Mouse (Mus musculus) forebrain, embryonic 12.5 days (tissue): ENCODE measurements around the gene Tbl1xr1. TPM values are rescaled to one million over a fixed set of nuclear protein-coding genes. Genes with fewer than 3 reads are reported as not detected.

ENCODE experiments used
- ATAC-seq: fragments of 200-750 bp; cut with Nextera tagmentation; 2 replicates; pipeline ENCODE4 v1.8.0; 2017; ENCODE audit warnings: moderate TSS enrichment; ENCODE audit not compliant: low FRiP score
- H3K27ac ChIP-seq: fragments of 300-500 bp; sonication (generic); 2 replicates; pipeline ENCODE4 v1.5.1; 2016; ENCODE audit warnings: mild to moderate bottlenecking
- H3K27me3 ChIP-seq: fragments of 300-500 bp; sonication (generic); 2 replicates; pipeline ENCODE4 v1.6.1; 2016; ENCODE audit warnings: mild to moderate bottlenecking
- H3K36me3 ChIP-seq: fragments of 300-500 bp; sonication (generic); replicated peaks from 2 replicates; pipeline ENCODE4 v1.6.1; 2016; ENCODE audit warnings: mild to moderate bottlenecking
- H3K4me1 ChIP-seq: fragments of 300-500 bp; sonication (generic); 2 replicates; pipeline ENCODE4 v1.6.1; 2016
- H3K4me2 ChIP-seq: fragments of 300-500 bp; sonication (generic); 2 replicates; pipeline ENCODE4 v1.6.1; 2016; ENCODE audit warnings: mild to moderate bottlenecking, moderate library complexity
- H3K4me3 ChIP-seq: fragments of 300-500 bp; sonication (generic); replicated peaks from 2 replicates; pipeline ENCODE4 v1.5.1; 2016; ENCODE audit warnings: mild to moderate bottlenecking
- H3K9ac ChIP-seq: fragments of 300-500 bp; sonication (generic); 2 replicates; pipeline ENCODE4 v1.6.1; 2016; ENCODE audit warnings: mild to moderate bottlenecking
- H3K9me3 ChIP-seq: fragments of 300-500 bp; sonication (generic); 2 replicates; pipeline ENCODE4 v1.6.1; 2016
- WGBS: fragments of 180-500 bp; shearing (Covaris S2); methylation state at CpG from one replicate; pipeline ENCODE4 v1.1.7; 2016; 5-methylcytosine and 5-hydroxymethylcytosine counted together
- polyA plus RNA-seq: library from polyadenylated mRNA; unstranded; fragments of >200 nt; fragmentation: Nextera tagmentation; extraction: Ambion mirVana; gene quantifications from 2 replicates; pipeline ENCODE4 v1.2.1, GENCODE M21; 2016

Tbl1xr1 gene
- polyA plus RNA-seq, 1 experiment from 2014 or later, result 36.2 TPM

GRCm38 (mm10) chr3:22075887-22076560 lies 428 bp upstream of the Tbl1xr1 start:
- Histone ChIP-seq H3K4me2 (peak overlapping the region; percentile 68), H3K4me3 (peak overlapping the region; percentile 94), H3K9ac (peak overlapping the region; percentile 89), H3K4me1 (peaks cover 30% of the 10 kb centered on the region), H3K36me3 (no peaks in the 10 kb centered on the region; the same call in 1 of the 2 replicates), H3K27ac (peak overlapping the region; percentile 99), H3K9me3 (no peaks in the 10 kb centered on the region), H3K27me3 (no peaks in the 10 kb centered on the region)
- peak; percentile 90 for ATAC-seq
- WGBS, result 1% methylated on average over 41 of the region's 70 CpGs

DNA sequence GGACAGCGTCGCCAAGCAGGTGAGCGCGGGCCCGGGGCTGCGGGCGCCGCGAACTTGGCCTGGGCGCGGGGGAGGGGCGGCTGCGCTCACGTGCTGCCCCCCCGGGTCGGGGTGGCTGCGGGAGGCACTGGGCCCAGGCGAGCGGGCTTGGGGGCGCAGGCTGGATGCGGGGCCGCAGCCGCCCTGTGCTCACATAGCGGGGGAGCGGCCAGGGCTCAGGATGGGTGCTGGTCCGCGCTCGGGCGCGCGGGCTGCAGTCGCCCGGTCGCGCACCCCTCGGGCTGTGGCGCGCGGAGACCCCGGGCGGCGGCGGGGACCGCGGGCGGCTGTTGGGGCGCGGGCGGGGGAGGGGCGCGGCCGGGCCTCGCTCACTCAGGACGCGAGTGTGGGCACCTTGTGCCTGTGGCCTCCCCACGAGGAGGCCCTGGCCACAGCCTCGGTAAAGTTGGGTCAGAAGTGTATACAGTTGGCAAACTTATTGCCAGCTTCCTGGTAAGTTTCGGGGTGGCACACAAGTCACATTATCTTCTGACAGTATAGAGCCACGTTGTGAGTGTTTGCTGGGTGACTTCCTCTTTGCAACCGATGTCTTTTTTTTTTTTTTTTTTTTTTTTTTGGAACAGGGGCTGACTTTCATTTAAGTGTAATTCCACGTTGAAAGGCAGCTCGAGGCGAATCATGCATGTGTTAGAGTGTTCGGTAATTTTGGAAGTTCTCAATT lies 644 bp downstream of the Tbl1xr1 start:
- 0% methylated on average over 40 of the region's 64 CpGs for WGBS
- Histone ChIP-seq H3K9me3 (no peaks in the 10 kb centered on the region), H3K4me3 (peak overlapping the region; percentile 94), H3K9ac (peak overlapping the region; percentile 89), H3K4me2 (peak overlapping the region; percentile 56), H3K4me1 (peaks cover 32% of the 10 kb centered on the region), H3K27me3 (no peaks in the 10 kb centered on the region), H3K36me3 (no peaks in the 10 kb centered on the region; the same call in 1 of the 2 replicates), H3K27ac (peak overlapping the region; percentile 99)
- ATAC-seq, result peak; percentile 75

DNA sequence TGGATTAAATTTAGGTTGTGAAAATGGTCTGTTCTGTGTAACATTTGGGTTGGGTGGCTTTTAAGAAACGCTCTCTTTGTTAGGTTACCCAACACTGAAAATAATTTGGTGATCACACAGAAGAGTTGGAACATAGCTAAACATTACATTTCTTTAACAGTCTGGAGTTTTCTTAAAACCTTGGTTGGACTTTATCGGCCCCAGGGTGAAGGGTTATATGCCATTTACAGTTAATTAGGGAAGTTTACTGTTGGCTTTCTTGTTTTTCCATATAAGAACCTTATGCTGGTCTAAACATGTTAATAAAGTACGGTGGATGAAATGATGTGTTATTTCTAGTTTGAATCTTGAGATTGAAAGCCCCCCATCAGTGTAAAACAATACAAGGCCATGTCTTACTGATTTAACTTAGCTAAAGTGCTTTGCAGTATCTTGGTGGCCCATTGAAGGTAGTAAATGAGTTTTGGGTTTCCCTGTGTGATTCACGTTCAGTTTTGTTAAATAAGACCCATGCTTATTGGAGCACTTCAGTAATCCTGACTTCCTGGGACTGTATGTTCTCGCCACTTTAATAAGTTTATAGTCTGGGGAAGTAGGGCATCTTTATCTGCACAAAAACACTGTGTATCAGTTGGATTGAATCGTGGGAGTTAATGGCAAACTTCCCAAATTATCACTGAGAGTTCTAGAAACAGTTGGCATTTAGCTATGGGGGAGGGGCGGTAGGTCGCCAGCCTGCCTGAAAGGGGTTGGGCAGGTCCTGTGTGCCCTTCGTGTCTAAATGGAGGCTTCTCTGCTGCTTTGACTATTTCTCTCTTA lies 1.4 kb downstream of the Tbl1xr1 start:
- no peak for ATAC-seq
- Histone ChIP-seq H3K9me3 (no peaks in the 10 kb centered on the region), H3K36me3 (no peaks in the 10 kb centered on the region; the same call in 1 of the 2 replicates), H3K27ac (no peak overlapping the region), H3K4me2 (peak overlapping the region; percentile 56), H3K27me3 (no peaks in the 10 kb centered on the region), H3K4me3 (peak overlapping the region; percentile 94), H3K4me1 (peaks cover 37% of the 10 kb centered on the region), H3K9ac (peak overlapping the region; percentile 89)
- 2% methylated on average over 9 of the region's 9 CpGs for WGBS

GRCm38 (mm10) chr3:22078529-22078928 lies 2.1 kb downstream of the Tbl1xr1 start:
- H3K4me3 ChIP-seq, result peak overlapping the region; percentile 94
- ATAC-seq, result no peak
- no peak overlapping the region for H3K27ac ChIP-seq
- no peaks in the 10 kb centered on the region; the same call in 1 of the 2 replicates for H3K36me3 ChIP-seq
- 45% methylated on average over 3 of the region's 3 CpGs for WGBS
- peak overlapping the region; percentile 89 for H3K9ac ChIP-seq
- H3K9me3 ChIP-seq, result no peaks in the 10 kb centered on the region
- no peaks in the 10 kb centered on the region for H3K27me3 ChIP-seq
- H3K4me1 ChIP-seq, result peaks cover 37% of the 10 kb centered on the region
- H3K4me2 ChIP-seq, result peak overlapping the region; percentile 56

- H3K4me1 ChIP-seq, result peaks cover 26% of the 10 kb centered on the region
- ATAC-seq, result no peak
- no peaks in the 10 kb centered on the region for H3K27me3 ChIP-seq
- H3K4me2 ChIP-seq, result no peak overlapping the region
- no peak overlapping the region for H3K9ac ChIP-seq
- no peaks in the 10 kb centered on the region for H3K9me3 ChIP-seq
- H3K4me3 ChIP-seq, result no peak overlapping the region
- WGBS, result 87% methylated on average over 4 of the region's 4 CpGs
- no peaks in the 10 kb centered on the region; the same call in 1 of the 2 replicates for H3K36me3 ChIP-seq
- no peak overlapping the region for H3K27ac ChIP-seq
Observed at GRCm38 (mm10) chr3:22081869-22082268, 5.4 kb downstream of the Tbl1xr1 start.

GRCm38 (mm10) chr3:22082823-22083222 lies 6.4 kb downstream of the Tbl1xr1 start:
- H3K4me2 ChIP-seq, result no peak overlapping the region
- no peak overlapping the region for H3K27ac ChIP-seq
- no peaks in the 10 kb centered on the region for H3K27me3 ChIP-seq
- peaks cover 24% of the 10 kb centered on the region for H3K4me1 ChIP-seq
- H3K9ac ChIP-seq, result no peak overlapping the region
- WGBS, result 95% methylated on average over 4 of the region's 4 CpGs
- no peaks in the 10 kb centered on the region for H3K9me3 ChIP-seq
- no peak overlapping the region for H3K4me3 ChIP-seq
- no peaks in the 10 kb centered on the region; the same call in 1 of the 2 replicates for H3K36me3 ChIP-seq
- ATAC-seq, result no peak

DNA sequence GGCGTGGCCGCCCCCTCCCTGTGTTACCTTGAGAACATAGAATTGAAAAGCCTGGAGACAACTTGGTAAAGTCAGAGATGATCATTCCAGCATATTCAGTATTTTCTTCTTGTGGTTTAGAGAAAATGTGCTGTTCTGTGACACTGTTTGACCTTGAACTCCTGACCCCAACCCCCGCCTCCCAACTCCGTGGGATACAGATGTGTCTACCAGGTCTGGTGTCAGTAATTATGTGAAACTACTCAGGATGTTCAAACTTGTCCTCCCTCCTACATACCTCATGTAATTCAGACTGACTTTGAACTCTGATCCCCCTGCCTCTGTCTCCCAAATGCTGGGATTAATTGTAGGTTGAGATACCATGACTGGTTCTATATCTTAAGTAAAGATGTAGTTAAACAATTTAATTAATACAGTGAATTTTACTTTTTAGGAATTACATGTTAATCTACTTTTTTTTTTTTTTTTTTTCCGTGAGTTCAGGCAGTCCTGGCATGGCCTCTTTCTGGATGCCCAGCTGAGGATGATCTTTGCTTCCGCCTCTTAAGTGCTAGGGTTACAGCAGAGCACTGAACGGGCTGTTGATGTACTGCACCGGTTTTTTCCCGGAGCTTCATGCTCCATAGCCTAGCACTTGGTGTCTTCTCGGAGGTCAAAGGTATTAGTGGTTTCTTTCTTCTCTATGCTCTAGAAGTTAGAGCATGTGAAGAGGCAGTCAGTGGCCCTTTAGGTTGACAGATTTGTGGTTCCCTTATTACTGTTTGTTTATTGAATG lies 8.0 kb downstream of the Tbl1xr1 start:
- ATAC-seq, result no peak
- no peaks in the 10 kb centered on the region for H3K27me3 ChIP-seq
- 92% methylated on average over 10 of the region's 10 CpGs for WGBS

GRCm38 (mm10) chr3:22089825-22090224 lies 13.4 kb downstream of the Tbl1xr1 start:
- Histone ChIP-seq H3K36me3 (0 out of 2 replicates have a peak, but pooled peaks cover 4% of the 10 kb centered on the region), H3K27ac (no peak overlapping the region), H3K27me3 (no peaks in the 10 kb centered on the region), H3K4me1 (0 out of 2 replicates have a peak, but pooled peaks cover 2% of the 10 kb centered on the region), H3K9ac (no peak overlapping the region), H3K9me3 (no peaks in the 10 kb centered on the region), H3K4me3 (no peak overlapping the region), H3K4me2 (no peak overlapping the region)
- ATAC-seq, result no peak
- WGBS, result 91% methylated on average over 3 of the region's 3 CpGs

More for the DNA sequence above, 8.0 kb downstream of the Tbl1xr1 start:
- H3K27ac ChIP-seq, result no peak overlapping the region
- H3K36me3 ChIP-seq, result no peaks in the 10 kb centered on the region; the same call in 1 of the 2 replicates
- H3K9ac ChIP-seq, result no peak overlapping the region
- peaks cover 11% of the 10 kb centered on the region; the same call in 1 of the 2 replicates for H3K4me1 ChIP-seq
- no peak overlapping the region for H3K4me3 ChIP-seq
- H3K4me2 ChIP-seq, result no peak overlapping the region
- no peaks in the 10 kb centered on the region for H3K9me3 ChIP-seq

DNA sequence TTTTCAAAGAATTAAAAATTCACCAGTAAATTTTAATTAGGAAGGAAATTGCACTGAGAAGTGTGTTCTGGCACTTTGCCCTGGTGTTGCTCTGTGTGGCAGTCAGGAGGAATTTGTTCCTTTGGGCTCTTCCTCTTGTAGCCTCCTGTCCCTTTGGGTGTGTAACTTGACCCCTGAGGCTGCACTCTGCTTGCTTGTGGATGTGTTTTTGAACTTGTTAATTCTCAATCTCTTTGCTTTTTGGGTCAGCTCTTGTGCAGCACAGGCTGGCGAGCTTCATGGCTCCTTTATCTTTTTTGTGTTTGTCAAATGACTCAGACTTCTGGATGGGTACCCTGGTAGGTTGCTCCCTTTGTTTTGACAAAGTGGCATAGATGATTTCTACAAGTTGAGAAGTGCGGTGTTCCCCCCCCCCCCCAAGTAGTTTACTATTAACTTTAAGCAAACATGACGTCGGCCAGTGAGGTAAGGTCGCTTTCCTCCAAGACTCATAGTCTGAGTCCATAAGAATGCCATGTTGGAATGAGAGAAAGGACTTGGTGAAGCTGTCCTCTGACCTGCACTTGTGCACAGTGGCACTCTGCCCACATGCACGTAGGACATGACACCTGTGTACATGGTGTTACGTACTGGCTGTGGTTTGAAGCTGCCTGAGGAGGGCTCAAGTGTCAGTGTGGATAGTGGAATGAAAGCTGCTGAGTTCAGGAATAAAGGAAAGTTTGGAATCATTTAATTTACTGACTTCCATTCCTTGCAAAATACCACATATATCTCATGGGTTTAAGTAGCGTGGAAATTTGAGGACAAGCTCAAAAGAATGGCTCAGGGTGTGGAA lies 14.2 kb downstream of the Tbl1xr1 start:
- Histone ChIP-seq H3K36me3 (0 out of 2 replicates have a peak, but pooled peaks cover 4% of the 10 kb centered on the region), H3K4me2 (no peak overlapping the region), H3K9ac (no peak overlapping the region), H3K9me3 (no peaks in the 10 kb centered on the region), H3K27me3 (no peaks in the 10 kb centered on the region), H3K4me3 (no peak overlapping the region), H3K4me1 (0 out of 2 replicates have a peak, but pooled peaks cover 2% of the 10 kb centered on the region), H3K27ac (no peak overlapping the region)
- no peak for ATAC-seq
- 82% methylated on average over 8 of the region's 8 CpGs for WGBS

DNA sequence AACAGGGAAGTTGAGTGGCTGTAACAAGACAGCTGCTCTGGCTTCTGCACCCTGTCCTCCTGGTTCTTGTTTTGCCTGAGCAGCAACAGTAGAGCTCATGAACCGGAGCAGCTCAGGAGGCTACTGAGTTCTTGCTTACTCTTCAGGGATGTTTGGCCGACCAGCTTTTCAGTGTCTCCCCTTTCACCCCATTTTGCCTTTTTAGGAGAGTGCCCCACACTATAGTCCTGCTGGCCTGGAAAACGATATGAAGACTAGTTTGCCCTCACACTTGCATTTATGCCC lies 14.8 kb downstream of the Tbl1xr1 start:
- Histone ChIP-seq H3K4me3 (no peak overlapping the region), H3K4me1 (0 out of 2 replicates have a peak, but pooled peaks cover 2% of the 10 kb centered on the region), H3K27ac (no peak overlapping the region), H3K27me3 (no peaks in the 10 kb centered on the region), H3K9ac (no peak overlapping the region), H3K9me3 (no peaks in the 10 kb centered on the region), H3K4me2 (no peak overlapping the region), H3K36me3 (0 out of 2 replicates have a peak, but pooled peaks cover 4% of the 10 kb centered on the region)
- 95% methylated on average over 3 of the region's 3 CpGs for WGBS
- ATAC-seq, result no peak

DNA sequence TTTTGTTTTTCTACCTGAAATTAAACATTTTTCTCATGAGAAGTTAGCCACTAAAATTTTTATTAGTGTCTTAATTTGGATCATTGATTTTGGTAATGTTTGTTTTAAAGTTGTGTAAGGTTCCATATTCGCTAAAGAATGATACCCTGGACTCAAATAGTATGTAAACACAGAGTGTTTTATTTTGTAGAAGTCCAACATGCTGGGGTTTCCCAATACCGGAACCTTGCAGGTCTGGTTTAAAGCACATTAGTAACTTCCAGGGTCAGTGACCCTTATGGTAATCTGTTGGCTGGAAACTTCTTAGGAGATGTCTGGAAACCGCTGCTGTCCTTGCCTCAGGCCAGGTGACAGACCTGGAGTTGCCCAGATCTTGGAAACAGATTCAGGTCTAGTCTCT lies 15.2 kb downstream of the Tbl1xr1 start:
- 98% methylated on average over 3 of the region's 3 CpGs for WGBS
- no peaks in the 10 kb centered on the region for H3K27me3 ChIP-seq

More for the DNA sequence above, 15.2 kb downstream of the Tbl1xr1 start:
- no peak overlapping the region for H3K4me3 ChIP-seq
- ATAC-seq, result no peak
- no peak overlapping the region for H3K4me2 ChIP-seq
- no peak overlapping the region for H3K9ac ChIP-seq
- 0 out of 2 replicates have a peak, but pooled peaks cover 4% of the 10 kb centered on the region for H3K36me3 ChIP-seq
- H3K9me3 ChIP-seq, result no peaks in the 10 kb centered on the region
- no peak overlapping the region for H3K27ac ChIP-seq
- H3K4me1 ChIP-seq, result 0 out of 2 replicates have a peak, but pooled peaks cover 2% of the 10 kb centered on the region
